Mouse (Mus musculus): Measurements from ENCODE around the gene Ctu1.
A peak's percentile ranks its signal among the peaks of the same experiment; 100 is the strongest.
"Not testable (repeated sequence)": the region's sequence is repeated elsewhere in the genome, so short reads cannot be mapped to it uniquely, and the experiment has no call there.

Gene Ctu1

GRCm38 (mm10) chr7:43671809-43672580 lies at the start of gene Ctu1:
Gene Ctu1, plus strand, starts transcription at chr7:43672016.
- peak; percentile 87 for DNase-seq

- no peak for DNase-seq
Observed at GRCm38 (mm10) chr7:43622927-43623326, 48.9 kb upstream of the Ctu1 start.

- DNase-seq: no peak
Observed at GRCm38 (mm10) chr7:43623819-43624218, 48.0 kb upstream of the Ctu1 start.

- no peak for DNase-seq
Observed at GRCm38 (mm10) chr7:43625065-43625464, 46.8 kb upstream of the Ctu1 start.

- no peak for DNase-seq
Observed at GRCm38 (mm10) chr7:43625794-43626422, 45.9 kb upstream of the Ctu1 start.

- DNase-seq: no peak
Observed at GRCm38 (mm10) chr7:43633940-43634339, 37.9 kb upstream of the Ctu1 start.

- no peak for DNase-seq
Observed at GRCm38 (mm10) chr7:43634500-43634899, 37.3 kb upstream of the Ctu1 start, which contains the start of gene Ceacam18. Gene Ceacam18, plus strand, starts transcription at chr7:43634707.

- no peak for DNase-seq
Observed at GRCm38 (mm10) chr7:43636194-43636593, 35.6 kb upstream of the Ctu1 start.

- DNase-seq: no peak
Observed at GRCm38 (mm10) chr7:43637118-43637517, 34.7 kb upstream of the Ctu1 start.

GRCm38 (mm10) chr7:43642587-43642986 lies 29.2 kb upstream of the Ctu1 start:
- no peak for DNase-seq

- no peak for DNase-seq
Observed at GRCm38 (mm10) chr7:43643046-43643652, 28.7 kb upstream of the Ctu1 start.

- no peak for DNase-seq
Observed at GRCm38 (mm10) chr7:43652683-43653082, 19.1 kb upstream of the Ctu1 start.

GRCm38 (mm10) chr7:43654519-43654918 lies 17.3 kb upstream of the Ctu1 start:
- no peak for DNase-seq

- no peak for DNase-seq
Observed at GRCm38 (mm10) chr7:43656232-43656631, 15.6 kb upstream of the Ctu1 start.

GRCm38 (mm10) chr7:43660002-43660401 lies 11.8 kb upstream of the Ctu1 start, which contains the start of gene Siglece:
Gene Siglece, minus strand, starts transcription at chr7:43660161.
- no peak for DNase-seq

- no peak for DNase-seq
Observed at GRCm38 (mm10) chr7:43662804-43663203, 9.0 kb upstream of the Ctu1 start.

GRCm38 (mm10) chr7:43667221-43667620 lies 4.6 kb upstream of the Ctu1 start:
- DNase-seq: not testable (repeated sequence)

GRCm38 (mm10) chr7:43668582-43668981 lies 3.2 kb upstream of the Ctu1 start:
- no peak for DNase-seq

- DNase-seq: no peak
Observed at GRCm38 (mm10) chr7:43671064-43671808, 580 bp upstream of the Ctu1 start.

- DNase-seq: peak; percentile 14
Observed at GRCm38 (mm10) chr7:43672581-43673260, 905 bp downstream of the Ctu1 start.

- no peak for DNase-seq
Observed at GRCm38 (mm10) chr7:43675091-43675490, 3.3 kb downstream of the Ctu1 start.

GRCm38 (mm10) chr7:43678517-43678916 lies 6.7 kb downstream of the Ctu1 start:
- DNase-seq: peak; percentile 59

- peak; percentile 59 for DNase-seq
Observed at GRCm38 (mm10) chr7:43680960-43681359, 9.1 kb downstream of the Ctu1 start.

Data from kidney, adult 18-20 months (tissue).